Mouse (Mus musculus): ENCODE data around the gene Rtp4. TPM values are rescaled to one million over a fixed set of nuclear protein-coding genes. Genes with fewer than 3 reads are reported as not detected.

The Rtp4 gene
- polyA plus RNA-seq, 1 experiment from 2014 or later, result 1.4 TPM

GRCm38 (mm10) chr16:23497881-23498280 is 22.2 kb upstream of the Rtp4 start:
- Histone ChIP-seq H3K36me3 (peaks cover 4% of the 10 kb centered on the region; the same call in 1 of the 2 replicates), H3K4me3 (no peak overlapping the region), H3K27me3 (ENCODE audit: insufficient read depth, poor library complexity, severe bottlenecking) (peaks cover 27% of the 10 kb centered on the region; the same call in 1 of the 2 replicates), H3K4me1 (peaks cover 61% of the 10 kb centered on the region), H3K27ac (no peak overlapping the region; the same call in 1 of the 2 replicates), H3K9me3 (no peaks in the 10 kb centered on the region)
- no peak for DNase-seq (ENCODE audit: low spot score)
- 54% methylated on average over 1 of the region's 1 CpGs for WGBS

- Histone ChIP-seq H3K36me3 (peaks cover 4% of the 10 kb centered on the region; the same call in 1 of the 2 replicates), H3K27me3 (ENCODE audit: insufficient read depth, poor library complexity, severe bottlenecking) (peaks cover 19% of the 10 kb centered on the region; the same call in 1 of the 2 replicates), H3K9me3 (no peaks in the 10 kb centered on the region), H3K4me1 (peaks cover 61% of the 10 kb centered on the region), H3K27ac (peak overlapping the region; percentile 37; the same call in 1 of the 2 replicates), H3K4me3 (peak overlapping the region; percentile 33)
- peak; percentile 72 for DNase-seq (ENCODE audit: low spot score)
- WGBS, result 18% methylated on average over 7 of the region's 7 CpGs
Observed at GRCm38 (mm10) chr16:23498691-23499131, 21.4 kb upstream of the Rtp4 start.

- no peak overlapping the region for H3K4me3 ChIP-seq
- H3K27me3 ChIP-seq (ENCODE audit: insufficient read depth, poor library complexity, severe bottlenecking), result peaks cover 26% of the 10 kb centered on the region
- WGBS, result 11% methylated on average over 5 of the region's 5 CpGs
- H3K9me3 ChIP-seq, result no peaks in the 10 kb centered on the region
- H3K4me1 ChIP-seq, result peaks cover 73% of the 10 kb centered on the region
- H3K36me3 ChIP-seq, result no peaks in the 10 kb centered on the region
- peak; percentile 81 for DNase-seq (ENCODE audit: low spot score)
- no peak overlapping the region for H3K27ac ChIP-seq
Observed at GRCm38 (mm10) chr16:23500558-23500957, 19.5 kb upstream of the Rtp4 start.

- Histone ChIP-seq H3K9me3 (no peaks in the 10 kb centered on the region), H3K4me3 (no peak overlapping the region), H3K36me3 (no peaks in the 10 kb centered on the region), H3K27ac (peak overlapping the region; percentile 70; the same call in 1 of the 2 replicates), H3K4me1 (peaks cover 75% of the 10 kb centered on the region), H3K27me3 (ENCODE audit: insufficient read depth, poor library complexity, severe bottlenecking) (peaks cover 27% of the 10 kb centered on the region)
- no peak for DNase-seq (ENCODE audit: low spot score)
- 59% methylated on average over 2 of the region's 2 CpGs for WGBS
Observed at GRCm38 (mm10) chr16:23501288-23501687, 18.8 kb upstream of the Rtp4 start.

- 71% methylated on average over 3 of the region's 3 CpGs for WGBS
- Histone ChIP-seq H3K27ac (no peak overlapping the region), H3K4me1 (peaks cover 66% of the 10 kb centered on the region), H3K4me3 (no peak overlapping the region), H3K27me3 (ENCODE audit: insufficient read depth, poor library complexity, severe bottlenecking) (peaks cover 36% of the 10 kb centered on the region), H3K36me3 (no peaks in the 10 kb centered on the region), H3K9me3 (no peaks in the 10 kb centered on the region)
- no peak for DNase-seq (ENCODE audit: low spot score)
Observed at GRCm38 (mm10) chr16:23502478-23502877, 17.6 kb upstream of the Rtp4 start.

- no peaks in the 10 kb centered on the region for H3K9me3 ChIP-seq
- DNase-seq (ENCODE audit: low spot score), result no peak
- no peak overlapping the region for H3K4me3 ChIP-seq
- H3K27ac ChIP-seq, result no peak overlapping the region
- H3K4me1 ChIP-seq, result peaks cover 57% of the 10 kb centered on the region
- H3K36me3 ChIP-seq, result no peaks in the 10 kb centered on the region
- peaks cover 38% of the 10 kb centered on the region for H3K27me3 ChIP-seq (ENCODE audit: insufficient read depth, poor library complexity, severe bottlenecking)
- WGBS, result 40% methylated on average over 4 of the region's 4 CpGs
Observed at GRCm38 (mm10) chr16:23503351-23503750, 16.7 kb upstream of the Rtp4 start.

GRCm38 (mm10) chr16:23504320-23504744 is 15.8 kb upstream of the Rtp4 start:
- H3K4me3 ChIP-seq, result no peak overlapping the region
- WGBS, result 52% methylated on average over 3 of the region's 3 CpGs
- H3K9me3 ChIP-seq, result no peaks in the 10 kb centered on the region
- no peak for DNase-seq (ENCODE audit: low spot score)
- peaks cover 38% of the 10 kb centered on the region for H3K27me3 ChIP-seq (ENCODE audit: insufficient read depth, poor library complexity, severe bottlenecking)
- no peaks in the 10 kb centered on the region for H3K36me3 ChIP-seq
- H3K4me1 ChIP-seq, result peaks cover 48% of the 10 kb centered on the region
- no peak overlapping the region for H3K27ac ChIP-seq

- peaks cover 42% of the 10 kb centered on the region for H3K27me3 ChIP-seq (ENCODE audit: insufficient read depth, poor library complexity, severe bottlenecking)
- H3K4me1 ChIP-seq, result peaks cover 37% of the 10 kb centered on the region
- no peak for DNase-seq (ENCODE audit: low spot score)
- no peaks in the 10 kb centered on the region for H3K36me3 ChIP-seq
- 0 out of 2 replicates have a peak overlapping the region, but pooled peaks have one; percentile 38 for H3K27ac ChIP-seq
- no peaks in the 10 kb centered on the region for H3K9me3 ChIP-seq
- H3K4me3 ChIP-seq, result no peak overlapping the region
- WGBS, result 29% methylated on average over 11 of the region's 11 CpGs
Observed at GRCm38 (mm10) chr16:23505904-23506687, 14.0 kb upstream of the Rtp4 start.

GRCm38 (mm10) chr16:23511166-23511935 is 8.7 kb upstream of the Rtp4 start:
- Histone ChIP-seq H3K27me3 (ENCODE audit: insufficient read depth, poor library complexity, severe bottlenecking) (peaks cover 29% of the 10 kb centered on the region; the same call in 1 of the 2 replicates), H3K4me3 (no peak overlapping the region), H3K4me1 (peaks cover 14% of the 10 kb centered on the region), H3K36me3 (no peaks in the 10 kb centered on the region), H3K9me3 (no peaks in the 10 kb centered on the region), H3K27ac (no peak overlapping the region)
- WGBS, result 81% methylated on average over 4 of the region's 4 CpGs
- no peak for DNase-seq (ENCODE audit: low spot score)

GRCm38 (mm10) chr16:23513401-23513800 is 6.7 kb upstream of the Rtp4 start:
- 78% methylated on average over 1 of the region's 1 CpGs for WGBS

GRCm38 (mm10) chr16:23515766-23516165 is 4.3 kb upstream of the Rtp4 start:
- no peak overlapping the region for H3K27ac ChIP-seq
- no peak for DNase-seq (ENCODE audit: low spot score)

More at GRCm38 (mm10) chr16:23513401-23513800, 6.7 kb upstream of the Rtp4 start:
- H3K27ac ChIP-seq, result no peak overlapping the region
- peaks cover 36% of the 10 kb centered on the region; the same call in 1 of the 2 replicates for H3K27me3 ChIP-seq (ENCODE audit: insufficient read depth, poor library complexity, severe bottlenecking)
- H3K4me3 ChIP-seq, result no peak overlapping the region
- DNase-seq (ENCODE audit: low spot score), result no peak
- no peaks in the 10 kb centered on the region for H3K36me3 ChIP-seq
- H3K4me1 ChIP-seq, result peaks cover 23% of the 10 kb centered on the region; the same call in 1 of the 2 replicates
- no peaks in the 10 kb centered on the region for H3K9me3 ChIP-seq

GRCm38 (mm10) chr16:23516606-23517005 is 3.5 kb upstream of the Rtp4 start:
- Histone ChIP-seq H3K9me3 (no peaks in the 10 kb centered on the region), H3K27ac (no peak overlapping the region), H3K27me3 (ENCODE audit: insufficient read depth, poor library complexity, severe bottlenecking) (peaks cover 38% of the 10 kb centered on the region), H3K4me3 (no peak overlapping the region), H3K36me3 (no peaks in the 10 kb centered on the region), H3K4me1 (peaks cover 38% of the 10 kb centered on the region)
- DNase-seq (ENCODE audit: low spot score), result no peak
- 77% methylated on average over 2 of the region's 2 CpGs for WGBS

More at GRCm38 (mm10) chr16:23515766-23516165, 4.3 kb upstream of the Rtp4 start:
- no peaks in the 10 kb centered on the region for H3K36me3 ChIP-seq
- WGBS, result 46% methylated on average over 3 of the region's 3 CpGs
- H3K27me3 ChIP-seq (ENCODE audit: insufficient read depth, poor library complexity, severe bottlenecking), result peaks cover 34% of the 10 kb centered on the region; the same call in 1 of the 2 replicates
- H3K4me1 ChIP-seq, result peaks cover 30% of the 10 kb centered on the region
- H3K4me3 ChIP-seq, result no peak overlapping the region
- no peaks in the 10 kb centered on the region for H3K9me3 ChIP-seq

GRCm38 (mm10) chr16:23517230-23517629 is 2.9 kb upstream of the Rtp4 start:
- DNase-seq (ENCODE audit: low spot score), result no peak
- Histone ChIP-seq H3K4me1 (peaks cover 39% of the 10 kb centered on the region), H3K27me3 (ENCODE audit: insufficient read depth, poor library complexity, severe bottlenecking) (peaks cover 44% of the 10 kb centered on the region), H3K27ac (no peak overlapping the region), H3K4me3 (no peak overlapping the region), H3K36me3 (no peaks in the 10 kb centered on the region), H3K9me3 (no peaks in the 10 kb centered on the region)
- 86% methylated on average over 5 of the region's 5 CpGs for WGBS

Data from heart, embryonic 10.5 days (tissue).